Mouse (Mus musculus) small intestine, adult 2 months (tissue): ENCODE measurements around the gene Nav2.

Experiments
- CTCF ChIP-seq: fragments of 200-500 bp; IDR thresholded peaks from 2 replicates; pipeline ENCODE4 v1.5.1; 2012; ENCODE audit warnings: low read depth, mild to moderate bottlenecking, control low read depth, inconsistent platforms, low read length, moderate library complexity, mixed read lengths; ENCODE audit not compliant: insufficient replicate concordance, insufficient read length; ENCODE audit errors: extremely low read depth
- POLR2A ChIP-seq: fragments of 200-500 bp; IDR thresholded peaks from 2 replicates; pipeline ENCODE4 v1.6.1; 2012; ENCODE audit warnings: low read depth, mild to moderate bottlenecking, control low read depth, inconsistent platforms, low read length, moderate library complexity

- TF ChIP-seq POLR2A (no peak), CTCF (no peak)
These were observed 192.8 kb downstream of the Nav2 start for GRCm38 (mm10) chr7:49101291-49101690.
